ENCODE assay signal across 8 mouse cellular contexts in the genomic region with DNA sequence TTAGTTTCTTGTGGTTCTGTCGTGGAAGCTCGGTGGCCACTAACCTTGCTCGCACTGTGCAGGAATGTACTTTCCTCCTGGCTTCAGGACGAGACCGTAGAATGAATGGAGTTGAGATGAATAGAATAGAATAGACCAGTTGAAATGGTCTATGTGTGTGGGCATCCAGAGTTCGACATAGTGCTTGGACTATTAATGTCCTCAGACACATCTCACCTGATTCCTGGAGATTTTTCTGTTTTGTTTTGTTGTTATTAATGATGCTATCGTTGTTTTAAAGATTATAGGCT. TPM values are rescaled to one million over a fixed set of nuclear protein-coding genes. Genes with fewer than 3 reads are reported as not detected.
DNase-seq lines count a peak whose midpoint lies in the region; ATAC-seq and TF ChIP-seq lines count a peak whose summit lies in the region.

No protein-coding gene starts in this region.

- WGBS in heart, embryonic 12.5 days: 13% methylated on average over 7 of the region's 7 CpGs
- 9% methylated on average over 7 of the region's 7 CpGs for WGBS in forebrain, embryonic 13.5 days
- 5% methylated on average over 7 of the region's 7 CpGs for WGBS in liver, embryonic 16.5 days (ENCODE audit: insufficient replicate concordance)

- peak; percentile 34; the same call in 1 of the 2 replicates for ATAC-seq in heart, embryonic 12.5 days (ENCODE audit: insufficient number of reproducible peaks, low FRiP score)
- peak; percentile 31; the same call in 1 of the 2 replicates for ATAC-seq in forebrain, embryonic 13.5 days
- no peak for ATAC-seq in liver, embryonic 16.5 days (ENCODE audit: low read depth)

- no peaks in the 10 kb centered on the region for H3K27me3 ChIP-seq in heart, embryonic 12.5 days (replicated peaks)
- H3K27me3 ChIP-seq in E14TG2a.4 (ENCODE audit: insufficient read depth, low read length): peaks cover 5% of the 10 kb centered on the region; the same call in 1 of the 2 replicates
- no peaks in the 10 kb centered on the region for H3K27me3 ChIP-seq in forebrain, embryonic 13.5 days
- no peaks in the 10 kb centered on the region for H3K27me3 ChIP-seq in liver, embryonic 16.5 days (ENCODE audit: control insufficient read depth, insufficient read depth, low read depth, low read length)

- DNase-seq in heart, postnatal 4 days: no peak
- DNase-seq in right cerebral cortex, postnatal 25 days: no peak
- no peak for DNase-seq in thymus, postnatal 36 days
- DNase-seq in adrenal gland, adult 2 months: no peak

- peak overlapping the region; percentile 78 for H3K4me2 ChIP-seq in heart, embryonic 12.5 days
- peak overlapping the region; percentile 75 for H3K4me2 ChIP-seq in forebrain, embryonic 13.5 days
- H3K4me2 ChIP-seq in liver, embryonic 16.5 days (ENCODE audit: low read depth, low read length): peak overlapping the region; percentile 69

- peaks cover 15% of the 10 kb centered on the region for H3K4me1 ChIP-seq in heart, embryonic 12.5 days (replicated peaks)
- H3K4me1 ChIP-seq in E14TG2a.4 (replicated peaks; ENCODE audit: low read depth, low read length): peaks cover 27% of the 10 kb centered on the region
- peaks cover 15% of the 10 kb centered on the region for H3K4me1 ChIP-seq in forebrain, embryonic 13.5 days
- peaks cover 17% of the 10 kb centered on the region for H3K4me1 ChIP-seq in liver, embryonic 16.5 days (ENCODE audit: control insufficient read depth, low read depth, low read length)

- H3K36me3 ChIP-seq in heart, embryonic 12.5 days: peaks cover 9% of the 10 kb centered on the region
- H3K36me3 ChIP-seq in E14TG2a.4 (ENCODE audit: insufficient read depth, low read length): peaks cover 22% of the 10 kb centered on the region
- peaks cover 7% of the 10 kb centered on the region; the same call in 1 of the 2 replicates for H3K36me3 ChIP-seq in forebrain, embryonic 13.5 days (ENCODE audit: poor library complexity, severe bottlenecking)
- no peaks in the 10 kb centered on the region for H3K36me3 ChIP-seq in liver, embryonic 16.5 days (ENCODE audit: control insufficient read depth, insufficient read depth)

- H3K4me3 ChIP-seq in heart, embryonic 12.5 days: peak overlapping the region; percentile 98
- peak overlapping the region; percentile 92 for H3K4me3 ChIP-seq in E14TG2a.4 (replicated peaks; ENCODE audit: low read length)
- H3K4me3 ChIP-seq in forebrain, embryonic 13.5 days: peak overlapping the region; percentile 73
- peak overlapping the region; percentile 95 for H3K4me3 ChIP-seq in liver, embryonic 16.5 days (ENCODE audit: low read depth, low read length)

- no peaks in the 10 kb centered on the region for H3K9me3 ChIP-seq in heart, embryonic 12.5 days (replicated peaks)
- H3K9me3 ChIP-seq in E14TG2a.4 (ENCODE audit: low read length): no peaks in the 10 kb centered on the region
- H3K9me3 ChIP-seq in forebrain, embryonic 13.5 days (replicated peaks): no peaks in the 10 kb centered on the region
- no peaks in the 10 kb centered on the region for H3K9me3 ChIP-seq in liver, embryonic 16.5 days (replicated peaks; ENCODE audit: control insufficient read depth, low read length)

- peak overlapping the region; percentile 93 for H3K9ac ChIP-seq in heart, embryonic 12.5 days
- peak overlapping the region; percentile 80 for H3K9ac ChIP-seq in forebrain, embryonic 13.5 days
- peak overlapping the region; percentile 95 for H3K9ac ChIP-seq in liver, embryonic 16.5 days (ENCODE audit: low read depth, low read length)

- peak overlapping the region; percentile 90; the same call in 1 of the 2 replicates for H3K27ac ChIP-seq in heart, embryonic 12.5 days (ENCODE audit: poor library complexity, severe bottlenecking)
- H3K27ac ChIP-seq in forebrain, embryonic 13.5 days: no peak overlapping the region
- peak overlapping the region; percentile 80; the same call in 1 of the 2 replicates for H3K27ac ChIP-seq in liver, embryonic 16.5 days (ENCODE audit: low read length)

- no peak for TF ChIP-seq CTCF in E14TG2a.4 (conservative IDR thresholded peaks at IDR 0.05; ENCODE audit: low read length)

RNA-seq across cellular contexts. Expression of gene Fam133b, which starts 0.8 kb away (rescaled TPM):
- polyA plus RNA-seq in heart, embryonic 12.5 days (2016; fragmentation: Nextera tagmentation; extraction: Ambion mirVana): 17.9 and 21.3 TPM in 2 replicates
- 10 to 100 TPM; 23.1 to 24.3 TPM for total RNA-seq in heart, postnatal 4 days (2021)
- polyA plus RNA-seq in forebrain, embryonic 13.5 days (2015; fragmentation: Nextera tagmentation; extraction: Ambion mirVana): 39.0 and 40.6 TPM in 2 replicates
- 8.6 and 9.1 TPM in 2 replicates for polyA plus RNA-seq in liver, embryonic 16.5 days (2015; fragmentation: Nextera tagmentation; extraction: Ambion mirVana)
- total RNA-seq in adrenal gland, adult 2 months (2021): 10 to 100 TPM; 26.7 to 31.9 TPM
- 2.9 and 3.5 TPM in 2 replicates for polyA plus RNA-seq in adrenal gland, adult 2 months (2012; rRNA removed)

RNA-seq across cellular contexts. Expression of gene 1700109H08Rik, which starts 26.9 kb away (rescaled TPM):
- 1.9 and 2.6 TPM in 2 replicates for polyA plus RNA-seq in heart, embryonic 12.5 days (2016; fragmentation: Nextera tagmentation; extraction: Ambion mirVana)
- total RNA-seq in heart, postnatal 4 days (2021): 1 to 10 TPM; 3.9 to 4.2 TPM
- 3.1 and 3.9 TPM in 2 replicates for polyA plus RNA-seq in forebrain, embryonic 13.5 days (2015; fragmentation: Nextera tagmentation; extraction: Ambion mirVana)
- polyA plus RNA-seq in liver, embryonic 16.5 days (2015; fragmentation: Nextera tagmentation; extraction: Ambion mirVana): 1.0 and 1.2 TPM in 2 replicates
- 1 to 10 TPM; 1.5 to 2.9 TPM for total RNA-seq in adrenal gland, adult 2 months (2021)
- polyA plus RNA-seq in adrenal gland, adult 2 months (2012; rRNA removed): 1.2 and 1.9 TPM in 2 replicates

RNA-seq across cellular contexts. Expression of gene Pex1, which starts 51.4 kb away (rescaled TPM):
- polyA plus RNA-seq in heart, embryonic 12.5 days (2016; fragmentation: Nextera tagmentation; extraction: Ambion mirVana): 12.9 and 16.9 TPM in 2 replicates
- 10 to 100 TPM; 11.3 to 12.3 TPM for total RNA-seq in heart, postnatal 4 days (2021)
- 21.7 and 24.4 TPM in 2 replicates for polyA plus RNA-seq in forebrain, embryonic 13.5 days (2015; fragmentation: Nextera tagmentation; extraction: Ambion mirVana)
- polyA plus RNA-seq in liver, embryonic 16.5 days (2015; fragmentation: Nextera tagmentation; extraction: Ambion mirVana): 5.6 and 6.4 TPM in 2 replicates
- 10 to 100 TPM; 20.9 to 43.1 TPM for total RNA-seq in adrenal gland, adult 2 months (2021)
- 6.0 and 8.9 TPM in 2 replicates for polyA plus RNA-seq in adrenal gland, adult 2 months (2012; rRNA removed)

RNA-seq across cellular contexts. Expression of gene Rbm48, which starts 52.0 kb away (rescaled TPM):
- polyA plus RNA-seq in heart, embryonic 12.5 days (2016; fragmentation: Nextera tagmentation; extraction: Ambion mirVana): 9.6 TPM in 2 replicates
- total RNA-seq in heart, postnatal 4 days (2021): 1 to 10 TPM; 8.1 to 8.3 TPM
- polyA plus RNA-seq in forebrain, embryonic 13.5 days (2015; fragmentation: Nextera tagmentation; extraction: Ambion mirVana): 16.2 and 16.8 TPM in 2 replicates
- 5.5 and 7.0 TPM in 2 replicates for polyA plus RNA-seq in liver, embryonic 16.5 days (2015; fragmentation: Nextera tagmentation; extraction: Ambion mirVana)
- 1 to 10 TPM; 8.8 to 9.4 TPM for total RNA-seq in adrenal gland, adult 2 months (2021)
- polyA plus RNA-seq in adrenal gland, adult 2 months (2012; rRNA removed): 2.0 and 2.8 TPM in 2 replicates
